Mouse (Mus musculus) olfactory bulb, adult 2 months (tissue): Measurements from ENCODE around the gene Ptpn3. TPM values are rescaled to one million over a fixed set of nuclear protein-coding genes. Genes with fewer than 3 reads are reported as not detected.

Experiments used
- H3K27ac ChIP-seq: fragments of 200-500 bp; 2 replicates; pipeline ENCODE4 v1.5.1; 2012; ENCODE audit warnings: low read depth, low read length; ENCODE audit not compliant: insufficient read depth
- H3K4me1 ChIP-seq: fragments of 200-500 bp; 2 replicates; pipeline ENCODE4 v1.6.1; 2012; ENCODE audit warnings: low read length; ENCODE audit not compliant: control insufficient read depth, insufficient read depth
- H3K4me3 ChIP-seq: fragments of 200-500 bp; 2 replicates; pipeline ENCODE4 v1.5.1; 2012; ENCODE audit warnings: mild to moderate bottlenecking, low read depth, low read length, moderate library complexity; ENCODE audit not compliant: insufficient read depth
- CTCF ChIP-seq: fragments of 200-500 bp; IDR thresholded peaks from 2 replicates; pipeline ENCODE4 v1.5.1; 2012; ENCODE audit warnings: low read depth, mild to moderate bottlenecking, low read length, moderate library complexity; ENCODE audit not compliant: insufficient read depth
- POLR2A ChIP-seq: fragments of 200-500 bp; IDR thresholded peaks from 2 replicates; pipeline ENCODE4 v1.6.1; 2012; ENCODE audit warnings: mild to moderate bottlenecking, low read depth, low read length, moderate library complexity; ENCODE audit not compliant: insufficient read depth
- WGBS: fragments of 180-500 bp; shearing (Covaris S2); methylation state at CpG from one replicate; pipeline ENCODE4 v1.1.7; 2018; 5-methylcytosine and 5-hydroxymethylcytosine counted together
- polyA plus RNA-seq: library from polyadenylated mRNA; stranded (reverse); fragments of >200 nt; gene quantifications from 2 replicates; pipeline ENCODE4 v1.2.4, GENCODE M21; 2012; ENCODE audit warnings: low replicate concordance; ENCODE audit not compliant: missing spikeins, insufficient read depth, insufficient read length

Gene Ptpn3
- polyA plus RNA-seq, 1 experiment = not detected

DNA sequence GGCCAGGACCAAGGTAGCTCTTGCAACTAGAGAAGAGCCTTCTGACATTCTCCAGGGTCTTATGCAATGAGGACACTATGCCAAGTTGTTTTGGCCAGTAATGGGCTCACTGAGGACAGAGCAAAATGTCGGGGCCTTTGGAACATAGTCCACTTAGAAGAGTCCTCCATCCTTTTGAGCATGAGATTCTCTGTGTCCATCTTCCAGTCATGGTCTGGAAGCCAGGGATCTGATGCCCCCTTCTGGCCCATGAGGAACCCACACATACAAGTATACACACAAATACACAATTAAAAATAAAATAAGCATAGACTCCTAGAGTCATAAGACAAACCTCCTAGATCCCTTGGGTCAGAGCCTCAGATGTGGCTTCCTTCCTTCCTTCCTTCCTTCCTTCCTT, 120.1 kb downstream of the Ptpn3 start:
- TF ChIP-seq CTCF = no peak
- no peak for TF ChIP-seq POLR2A
- 62% methylated on average over 1 of the region's 1 CpGs for WGBS
- H3K27ac ChIP-seq = no peak overlapping the region

GRCm38 (mm10) chr4:57178881-57179280, 122.8 kb downstream of the Ptpn3 start:
- TF ChIP-seq POLR2A = no peak
- TF ChIP-seq CTCF = no peak
- H3K4me1 ChIP-seq = no peaks in the 10 kb centered on the region
- 81% methylated on average over 4 of the region's 4 CpGs for WGBS
- H3K4me3 ChIP-seq = no peak overlapping the region
- no peak overlapping the region for H3K27ac ChIP-seq

More for the DNA sequence above, 120.1 kb downstream of the Ptpn3 start:
- H3K4me1 ChIP-seq = no peaks in the 10 kb centered on the region
- H3K4me3 ChIP-seq = no peak overlapping the region

DNA sequence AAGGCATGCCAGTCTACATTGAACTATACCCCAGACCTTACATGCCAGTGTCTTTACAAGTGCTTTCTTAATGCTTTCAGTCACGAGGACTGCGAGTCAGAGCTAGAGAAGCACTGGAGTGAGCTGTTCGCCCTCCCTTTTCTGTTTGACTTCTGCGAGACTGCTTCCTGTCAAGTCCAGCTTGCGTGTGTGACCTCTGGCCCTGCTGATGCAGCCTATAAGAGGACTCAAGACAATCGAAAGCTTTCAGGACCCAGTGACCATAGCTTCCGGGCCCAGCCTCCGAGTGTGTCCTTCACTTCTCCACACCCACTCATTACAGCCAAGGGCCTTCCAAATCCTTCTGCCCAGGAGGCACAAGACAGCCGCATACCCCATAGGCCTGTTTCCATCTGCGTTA, 126.3 kb downstream of the Ptpn3 start:
- no peak overlapping the region for H3K27ac ChIP-seq
- 83% methylated on average over 10 of the region's 10 CpGs for WGBS
- no peak for TF ChIP-seq CTCF
- no peak for TF ChIP-seq POLR2A
- no peak overlapping the region for H3K4me3 ChIP-seq
- no peaks in the 10 kb centered on the region for H3K4me1 ChIP-seq

DNA sequence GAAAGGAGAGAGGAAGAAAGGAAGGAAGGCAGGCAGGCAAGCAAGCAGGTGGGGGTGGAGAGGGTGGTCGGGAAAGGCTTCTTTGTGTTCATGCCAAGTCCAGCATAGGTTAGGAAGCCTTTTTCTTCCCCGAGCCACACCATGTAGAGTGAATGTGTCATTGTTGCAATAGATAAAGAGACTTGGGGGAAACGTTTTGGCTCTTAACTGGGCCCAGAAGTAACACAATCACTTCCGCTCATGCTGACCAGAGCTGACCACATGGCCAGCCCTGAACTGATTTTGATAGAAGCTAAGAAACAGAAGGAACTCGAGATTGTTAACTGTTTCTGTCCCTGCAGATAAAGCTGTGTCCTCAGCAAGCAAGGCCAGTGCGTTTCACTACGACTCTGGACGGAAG, 128.8 kb downstream of the Ptpn3 start:
- Histone ChIP-seq H3K4me1 (no peaks in the 10 kb centered on the region), H3K27ac (no peak overlapping the region), H3K4me3 (no peak overlapping the region)
- no peak for TF ChIP-seq CTCF
- no peak for TF ChIP-seq POLR2A
- 66% methylated on average over 8 of the region's 8 CpGs for WGBS

GRCm38 (mm10) chr4:57171817-57172216, 129.8 kb downstream of the Ptpn3 start:
- Histone ChIP-seq H3K4me1 (no peaks in the 10 kb centered on the region), H3K4me3 (no peak overlapping the region), H3K27ac (no peak overlapping the region)
- 55% methylated on average over 5 of the region's 5 CpGs for WGBS
- TF ChIP-seq CTCF (no peak), POLR2A (no peak)

DNA sequence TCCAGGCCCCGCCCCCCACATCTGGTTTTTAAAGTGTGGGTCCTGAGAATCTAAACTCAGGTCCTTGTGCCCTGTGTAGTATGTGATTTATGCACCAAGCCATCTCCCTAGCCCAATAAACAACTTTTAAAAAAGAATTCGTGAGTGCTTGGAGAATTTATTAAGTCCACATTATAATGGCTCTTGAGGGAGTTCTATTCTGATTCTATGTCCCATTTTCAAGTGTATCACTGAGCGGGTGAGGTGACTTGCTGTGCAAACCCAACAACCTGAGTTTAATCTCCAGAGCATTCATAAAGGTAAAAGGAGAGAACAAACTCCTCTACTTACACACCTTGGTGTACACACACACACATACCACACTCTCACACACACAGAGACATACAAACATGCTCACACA, 133.0 kb downstream of the Ptpn3 start:
- 89% methylated on average over 3 of the region's 3 CpGs for WGBS
- TF ChIP-seq POLR2A = no peak
- no peak for TF ChIP-seq CTCF
- no peaks in the 10 kb centered on the region for H3K4me1 ChIP-seq

DNA sequence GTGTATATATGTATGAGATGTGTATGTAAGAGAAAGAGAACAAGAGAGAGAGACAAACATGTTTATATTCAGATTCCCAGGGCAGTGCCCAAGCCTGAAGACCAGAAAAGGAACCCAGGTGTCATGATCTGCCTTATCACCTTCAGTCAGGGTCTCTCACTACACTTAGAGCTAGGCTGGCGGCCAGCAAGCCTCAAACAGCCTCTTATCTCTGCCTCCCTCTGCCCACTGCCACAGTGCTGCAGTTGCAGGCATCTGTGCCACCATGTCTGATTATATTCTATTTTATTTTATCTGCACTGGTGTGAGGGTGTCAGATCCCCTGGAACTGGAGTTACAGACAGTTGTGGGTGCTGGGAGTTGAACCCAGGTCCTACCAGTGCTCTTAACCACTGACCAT, 133.4 kb downstream of the Ptpn3 start:
- Histone ChIP-seq H3K4me1 (no peaks in the 10 kb centered on the region), H3K4me3 (no peak overlapping the region), H3K27ac (no peak overlapping the region)
- TF ChIP-seq CTCF (no peak), POLR2A (no peak)
- 93% methylated on average over 1 of the region's 1 CpGs for WGBS

More for the DNA sequence above, 133.0 kb downstream of the Ptpn3 start:
- Histone ChIP-seq H3K27ac (no peak overlapping the region), H3K4me3 (no peak overlapping the region)

DNA sequence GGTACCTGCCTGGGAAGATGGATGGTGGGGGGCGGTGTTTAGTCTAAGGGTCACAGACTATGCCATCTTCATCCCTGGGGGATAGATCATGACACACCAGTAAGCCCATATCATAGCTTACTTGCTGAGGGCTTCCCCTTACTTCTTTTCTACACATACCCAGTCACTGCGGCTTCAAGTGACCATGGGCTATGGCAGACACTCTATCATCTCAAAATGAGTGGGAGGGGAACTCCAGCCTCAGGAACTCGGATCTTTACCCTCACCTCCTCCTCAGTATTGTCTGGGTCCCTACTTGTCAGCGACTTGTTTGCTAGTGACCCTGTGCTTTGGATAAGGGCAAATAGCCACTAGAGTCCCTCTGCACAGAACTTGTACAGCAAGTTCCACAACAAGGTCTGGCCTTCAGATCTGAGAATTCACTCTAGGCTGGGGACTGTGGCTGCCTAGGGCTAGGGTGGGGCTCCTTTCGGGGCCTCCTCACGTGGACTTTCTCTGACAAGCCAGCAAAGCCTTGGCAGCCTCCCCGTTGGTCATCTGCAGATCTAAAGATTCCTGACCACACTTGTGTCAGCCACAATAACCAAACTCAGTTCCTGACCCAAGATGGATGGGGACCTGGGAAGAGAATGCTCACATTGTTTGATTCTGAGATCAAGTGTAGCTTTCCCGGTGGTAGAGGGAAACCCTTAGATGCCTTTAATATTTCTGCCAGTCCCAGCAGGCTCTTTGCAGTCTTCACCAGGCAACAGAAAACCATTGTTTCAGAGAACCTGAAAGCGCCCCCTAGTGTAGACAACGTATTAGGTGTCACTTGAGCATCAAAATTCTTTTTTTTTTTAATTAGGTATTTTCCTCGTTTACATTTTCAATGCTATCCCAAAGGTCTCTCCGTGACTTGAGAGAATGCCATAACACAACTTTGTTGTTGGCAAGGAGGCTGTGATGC, 134.4 kb downstream of the Ptpn3 start:
- H3K4me1 ChIP-seq = no peaks in the 10 kb centered on the region
- no peak overlapping the region for H3K27ac ChIP-seq
- TF ChIP-seq CTCF (no peak), POLR2A (no peak)
- 56% methylated on average over 12 of the region's 12 CpGs for WGBS
- no peak overlapping the region for H3K4me3 ChIP-seq

DNA sequence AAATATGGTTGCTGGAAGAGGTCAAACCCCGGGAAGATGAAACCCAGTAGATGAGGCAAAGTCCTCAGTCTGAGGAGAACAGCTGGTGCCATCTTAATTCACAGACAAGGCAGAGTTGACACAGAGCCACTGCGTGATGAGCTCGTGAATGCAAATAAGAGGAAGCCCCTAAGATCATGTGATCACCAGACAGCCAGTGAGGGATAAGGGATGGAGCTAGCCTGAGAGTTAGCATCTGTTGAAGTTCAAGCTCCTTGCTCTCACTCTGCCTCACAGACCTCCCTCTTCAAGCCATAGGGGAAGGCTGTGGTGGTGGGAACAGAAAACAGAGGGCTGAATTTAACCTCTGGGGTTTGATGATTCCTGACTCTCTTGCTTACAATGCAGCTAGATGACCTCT, 136.0 kb downstream of the Ptpn3 start:
- TF ChIP-seq CTCF = no peak
- no peak for TF ChIP-seq POLR2A

More for the DNA sequence above, 136.0 kb downstream of the Ptpn3 start:
- H3K4me1 ChIP-seq = peaks cover under 1% of the 10 kb centered on the region; the same call in 1 of the 2 replicates
- H3K4me3 ChIP-seq = no peak overlapping the region
- no peak overlapping the region for H3K27ac ChIP-seq
- WGBS = 72% methylated on average over 3 of the region's 3 CpGs
